Mouse (Mus musculus) frontal cortex, adult 2 months (tissue): ENCODE measurements around the gene Abca4. TPM values are rescaled to one million over a fixed set of nuclear protein-coding genes. Genes with fewer than 3 reads are reported as not detected.

Experiments used
- DNase-seq, 2 experiments: peaks; one replicate each; pipeline ENCODE4 v3.0.0; 2022; ENCODE audit warnings: low spot score in 1 of 2; ENCODE audit errors: extremely low spot score in 1 of 2
- polyA plus RNA-seq: library from polyadenylated mRNA; depleted of rRNA; stranded (reverse); fragments of >200 nt; gene quantifications from 2 replicates; pipeline ENCODE4 v1.2.3, GENCODE M21; 2012

Gene Abca4
- polyA plus RNA-seq, 1 experiment = 5.0 TPM

- DNase-seq = no peak
These were observed 62.7 kb downstream of the Abca4 start for GRCm38 (mm10) chr3:122106920-122107319.

DNA sequence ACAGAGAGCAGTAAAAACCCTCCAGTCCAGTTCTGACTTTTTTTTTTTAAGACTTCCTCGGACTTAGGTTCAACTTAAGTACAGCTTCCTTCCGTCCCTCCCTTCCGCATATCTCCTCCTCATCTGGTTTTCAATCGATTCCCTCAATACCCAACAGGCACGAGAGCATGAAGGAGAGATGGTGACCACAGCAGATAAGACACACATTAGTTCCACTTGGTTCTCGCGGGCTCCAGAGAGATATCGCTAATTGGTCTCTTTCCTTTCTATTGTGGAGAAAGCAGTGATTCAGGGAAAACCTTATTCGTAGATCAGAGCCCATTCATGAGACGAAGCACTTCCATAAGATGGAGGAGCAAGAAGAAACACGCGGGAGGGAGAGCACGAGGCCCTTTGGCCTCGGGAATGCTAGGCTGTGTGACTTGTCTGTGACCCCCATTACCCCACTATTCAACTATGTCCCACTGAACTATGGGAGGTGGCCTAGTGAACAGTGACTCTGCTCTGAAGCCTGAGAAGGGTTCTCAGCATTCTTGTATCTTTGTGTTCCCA lies 63.5 kb downstream of the Abca4 start:
- DNase-seq = no peak

DNA sequence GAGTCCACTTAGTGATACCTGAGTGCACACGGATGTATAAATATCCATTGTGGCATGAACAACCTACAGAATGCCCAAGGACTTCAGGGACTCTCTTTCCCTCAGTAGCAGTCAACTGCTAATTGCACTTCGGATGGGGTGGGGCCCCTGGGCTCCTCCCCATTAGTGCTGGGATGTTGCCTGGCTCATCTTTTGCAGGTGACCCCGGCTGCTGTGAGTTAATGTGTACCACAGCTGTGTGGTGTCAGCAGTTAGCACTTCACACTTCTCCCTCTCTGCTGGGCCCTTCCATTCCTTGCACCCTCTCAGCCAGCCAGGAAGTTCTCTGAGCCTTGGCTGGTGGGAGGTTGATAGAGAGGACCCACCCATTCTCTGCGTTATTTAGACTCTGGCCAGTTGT lies 65.2 kb downstream of the Abca4 start:
- DNase-seq = no peak

DNA sequence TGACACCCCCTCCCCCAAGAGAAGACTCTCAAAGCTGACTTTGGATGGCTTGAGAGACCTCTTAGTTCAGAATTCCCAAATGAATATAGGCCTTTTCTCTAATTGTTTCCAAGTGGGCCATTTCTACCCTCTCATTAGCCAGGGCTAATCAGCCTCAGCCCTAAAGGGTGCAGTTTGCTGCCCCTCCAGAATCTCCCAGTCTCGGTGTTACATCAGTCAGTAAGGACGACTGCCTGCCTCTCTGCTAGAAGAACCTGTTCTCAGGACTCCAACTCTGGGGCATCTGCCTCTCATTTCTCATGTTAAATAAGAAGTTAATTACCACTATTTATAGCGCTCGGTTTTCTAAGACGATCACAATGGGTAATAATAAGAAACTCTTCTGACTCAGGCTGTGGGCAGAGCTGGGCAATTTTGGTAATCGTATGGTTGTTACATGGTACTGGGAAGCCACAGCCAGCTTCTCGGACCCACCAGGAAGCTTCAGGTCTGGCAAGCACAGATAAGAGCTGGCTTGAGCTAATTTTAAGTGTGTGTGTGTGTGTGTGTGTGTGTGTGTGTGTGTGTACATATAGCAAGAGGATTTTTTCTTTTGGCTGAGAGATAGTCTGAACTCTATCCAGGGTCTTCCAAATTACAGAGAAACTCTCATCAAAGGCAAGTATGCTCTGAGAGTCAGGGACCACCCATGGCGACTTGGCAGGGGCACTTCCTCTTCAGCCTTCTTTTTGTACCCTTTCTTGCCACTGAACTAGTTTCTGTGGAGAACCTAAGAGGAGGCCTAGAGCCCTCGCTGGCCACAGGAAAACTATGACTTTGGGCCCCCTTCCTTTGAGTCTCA lies 67.1 kb downstream of the Abca4 start:
- DNase-seq = peak in 1 of 2 experiments; percentile 11

DNA sequence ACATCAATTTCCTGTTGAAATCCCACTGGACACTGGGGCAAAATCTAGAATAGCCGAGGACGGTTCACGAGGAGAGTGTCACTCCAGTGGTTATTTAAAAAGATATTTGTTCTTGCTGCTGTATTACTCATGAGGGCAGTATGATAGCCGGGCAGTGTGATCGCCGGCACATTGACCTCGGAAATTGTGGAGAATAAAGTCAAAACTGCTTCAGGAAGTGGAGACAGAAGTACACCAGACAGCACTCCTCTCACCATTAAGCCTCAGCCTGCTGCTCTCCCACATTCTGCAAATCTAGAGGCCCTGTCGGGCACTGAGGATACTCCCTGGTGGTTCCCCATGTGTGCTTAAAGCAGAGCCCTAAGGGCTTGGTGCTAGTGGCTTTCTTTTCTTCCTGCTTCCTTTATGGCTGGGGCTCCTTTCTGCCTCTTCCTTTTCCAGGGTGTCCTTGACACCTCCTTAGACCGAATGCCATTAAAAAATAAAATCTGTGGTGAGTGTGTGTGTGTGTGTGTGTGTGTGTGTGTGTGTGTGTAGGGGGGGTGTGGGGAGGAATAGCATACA lies 74.5 kb downstream of the Abca4 start:
- no peak for DNase-seq

DNA sequence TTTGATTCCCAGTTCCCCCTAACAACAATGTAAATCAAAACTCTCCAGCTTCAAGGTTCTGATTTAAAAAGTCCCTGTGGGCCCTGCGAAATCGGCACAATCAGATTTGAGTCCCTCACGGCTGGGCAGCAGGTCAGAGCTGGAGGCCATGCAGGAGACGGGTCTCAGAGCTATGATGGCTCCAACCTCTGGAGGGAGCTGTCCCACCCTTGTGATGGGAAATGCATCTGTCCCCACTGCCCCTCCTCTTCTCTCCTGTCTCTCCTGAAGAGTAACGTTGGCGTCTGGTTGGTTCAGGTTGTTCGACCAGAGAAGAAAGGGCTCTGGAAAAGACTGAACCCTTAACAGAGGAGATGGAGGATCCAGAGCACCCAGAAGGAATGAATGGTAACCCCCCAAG lies 75.5 kb downstream of the Abca4 start:
- no peak for DNase-seq

GRCm38 (mm10) chr3:122120217-122120616 lies 76.0 kb downstream of the Abca4 start:
- DNase-seq = no peak

GRCm38 (mm10) chr3:122122127-122122663 lies 78.0 kb downstream of the Abca4 start:
- DNase-seq = peak; percentile 71 to 89

DNA sequence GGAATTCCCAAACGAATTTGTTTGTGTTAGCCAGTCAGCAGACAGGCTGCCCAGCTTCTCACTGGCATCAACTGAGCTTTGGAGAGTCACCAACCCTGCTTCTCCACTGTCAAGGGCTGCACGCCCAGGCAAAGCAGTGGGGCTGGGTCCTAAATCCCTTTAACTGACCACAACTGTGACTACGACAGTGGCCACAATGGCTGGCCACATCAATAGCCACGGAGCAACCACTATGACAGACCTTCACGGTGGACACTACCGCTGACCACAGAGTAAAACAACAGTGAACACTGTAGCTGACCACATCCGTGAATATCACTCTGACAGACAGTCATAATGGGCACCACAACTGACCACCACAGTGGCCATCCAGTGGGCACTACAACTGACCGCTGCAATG lies 78.6 kb downstream of the Abca4 start:
- DNase-seq = no peak

GRCm38 (mm10) chr3:122128999-122129493 lies 84.8 kb downstream of the Abca4 start:
- no peak for DNase-seq

- no peak for DNase-seq
These were observed 86.5 kb downstream of the Abca4 start for GRCm38 (mm10) chr3:122130771-122131170.

DNA sequence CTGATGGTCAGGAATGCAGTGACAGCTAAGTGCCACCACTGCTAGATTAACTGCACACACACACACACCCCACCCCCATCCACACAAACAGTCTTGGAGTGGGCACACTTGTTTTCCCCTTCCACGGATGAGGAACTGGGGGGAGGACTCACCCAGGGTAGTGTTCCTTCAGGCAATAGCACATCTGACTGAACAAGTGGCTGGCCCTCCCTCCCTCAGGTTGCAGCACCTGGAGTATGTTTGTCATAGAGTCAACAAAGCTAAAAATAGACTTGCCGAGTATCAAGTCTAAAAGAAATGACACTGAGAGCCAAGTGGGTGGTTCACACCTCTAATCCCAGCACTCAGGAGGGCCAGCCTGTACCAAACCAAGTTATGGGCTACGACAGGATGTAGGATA lies 87.4 kb downstream of the Abca4 start:
- DNase-seq = no peak

GRCm38 (mm10) chr3:122133255-122133654 lies 89.0 kb downstream of the Abca4 start:
- no peak for DNase-seq

GRCm38 (mm10) chr3:122133840-122134239 lies 89.6 kb downstream of the Abca4 start:
- DNase-seq = no peak

- DNase-seq = peak in 1 of 2 experiments; percentile 75
These were observed 96.6 kb downstream of the Abca4 start for GRCm38 (mm10) chr3:122140589-122141400.

DNA sequence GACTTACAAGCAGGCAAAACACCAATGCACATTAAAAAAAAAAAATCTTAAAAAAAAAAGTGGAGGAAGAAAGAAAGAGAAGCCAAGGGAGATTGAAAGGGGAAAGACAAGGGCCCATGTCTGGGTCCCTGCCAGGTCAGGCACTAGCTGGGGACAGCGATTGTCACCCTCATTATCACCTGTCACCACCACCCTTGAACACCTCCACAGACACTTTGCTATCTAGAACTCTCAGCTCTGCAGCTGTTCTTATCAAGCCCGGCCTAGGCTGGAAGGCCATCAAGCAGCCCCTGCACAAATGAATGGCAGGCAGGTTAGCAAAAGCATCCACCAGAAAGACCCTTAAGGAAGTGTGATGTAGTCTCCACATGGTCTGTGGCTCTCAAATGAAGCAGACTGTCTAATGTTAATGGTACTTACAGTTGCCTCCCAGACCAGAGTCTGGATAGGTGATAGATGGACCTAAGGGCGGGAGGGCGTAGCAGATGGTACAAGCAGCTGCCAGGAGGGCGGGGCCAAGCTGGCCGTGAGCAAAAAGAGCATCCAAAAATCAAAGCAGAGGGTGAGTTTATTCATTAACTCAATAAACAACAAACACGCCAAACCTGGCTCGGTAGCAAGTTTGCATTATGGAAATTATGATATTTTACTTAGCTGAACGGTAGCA lies 98.1 kb downstream of the Abca4 start:
- no peak for DNase-seq

- no peak for DNase-seq
These were observed 99.2 kb downstream of the Abca4 start for GRCm38 (mm10) chr3:122143432-122143831.

GRCm38 (mm10) chr3:122145430-122145829 lies 101.2 kb downstream of the Abca4 start:
- no peak for DNase-seq

DNA sequence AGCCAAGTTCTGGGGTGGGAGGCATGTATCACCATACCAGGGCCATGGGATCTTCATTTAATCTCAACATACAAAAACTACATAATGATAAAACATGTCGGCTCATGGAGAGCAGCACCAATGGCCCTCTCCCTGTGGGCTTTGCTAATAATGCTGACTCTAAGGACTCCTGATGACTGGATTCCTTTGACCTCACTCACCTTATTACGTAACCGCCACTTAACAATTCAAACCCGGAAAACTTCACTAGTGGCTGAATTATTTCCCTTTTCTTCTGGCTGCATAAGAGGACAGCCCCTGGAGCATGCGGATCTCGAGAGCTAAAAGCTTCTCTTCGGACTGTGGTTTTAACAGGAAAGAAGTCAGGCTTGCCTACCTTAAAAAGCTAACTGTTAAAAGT lies 106.6 kb downstream of the Abca4 start:
- no peak for DNase-seq

DNA sequence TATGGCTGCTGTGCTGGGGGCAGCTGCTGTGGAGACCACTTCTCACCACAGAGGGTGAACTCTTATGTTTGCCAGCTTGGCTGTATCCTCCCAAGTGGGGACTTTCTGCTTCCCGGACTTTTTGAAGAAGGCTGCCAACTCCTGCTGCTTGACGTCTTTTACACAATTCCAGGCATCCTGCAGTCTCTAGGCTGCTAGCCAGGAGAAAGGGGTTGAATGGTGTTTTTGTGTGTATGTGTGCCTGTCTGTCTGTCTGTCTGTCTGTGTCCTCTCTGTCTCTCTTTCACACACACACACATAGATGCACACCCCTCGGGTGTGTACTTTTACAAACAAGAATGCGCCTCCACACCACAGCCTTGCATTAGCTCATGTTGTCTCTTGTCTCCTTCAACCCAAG lies 108.2 kb downstream of the Abca4 start:
- peak in 1 of 2 experiments; percentile 19 for DNase-seq
